Mouse (Mus musculus): ENCODE measurements at regions not wholly inside any gene's neighbourhood (a gene's known extent, or its start where the extent isn't known, plus 50 kb on each side); places are given as distances from the start of the nearest gene placed in this dataset.

- no peak for DNase-seq (ENCODE audit: low spot score)
These were observed 510.0 kb downstream of the Ccdc171 start for GRCm38 (mm10) chr4:84035347-84035746.

- no peak for DNase-seq (ENCODE audit: low spot score)
These were observed 512.2 kb downstream of the Ccdc171 start for GRCm38 (mm10) chr4:84037535-84037934.

- no peak for DNase-seq (ENCODE audit: low spot score)
These were observed 524.9 kb downstream of the Ccdc171 start for GRCm38 (mm10) chr4:84050243-84050642.

- no peak for DNase-seq (ENCODE audit: low spot score)
These were observed 531.6 kb downstream of the Ccdc171 start for GRCm38 (mm10) chr4:84056863-84057502.

- DNase-seq (ENCODE audit: low spot score): no peak
These were observed 534.8 kb downstream of the Ccdc171 start for GRCm38 (mm10) chr4:84060187-84060586.

GRCm38 (mm10) chr4:84063755-84064154 is 538.4 kb downstream of the Ccdc171 start:
- peak; percentile 2 for DNase-seq (ENCODE audit: low spot score)

GRCm38 (mm10) chr4:84064614-84065456 is 539.5 kb downstream of the Ccdc171 start:
- DNase-seq (ENCODE audit: low spot score): peak; percentile 84

- peak; percentile 8 for DNase-seq (ENCODE audit: low spot score)
These were observed 540.2 kb downstream of the Ccdc171 start for GRCm38 (mm10) chr4:84065457-84066124.

GRCm38 (mm10) chr4:84067931-84068575 is 542.7 kb downstream of the Ccdc171 start:
- DNase-seq (ENCODE audit: low spot score): no peak

- peak; percentile 30 for DNase-seq (ENCODE audit: low spot score)
These were observed 543.8 kb downstream of the Ccdc171 start for GRCm38 (mm10) chr4:84068947-84069663.

GRCm38 (mm10) chr4:84069681-84070080 is 544.3 kb downstream of the Ccdc171 start:
- no peak for DNase-seq (ENCODE audit: low spot score)

GRCm38 (mm10) chr4:84070089-84070488 is 544.7 kb downstream of the Ccdc171 start:
- DNase-seq (ENCODE audit: low spot score): no peak

- no peak for DNase-seq (ENCODE audit: low spot score)
These were observed 546.8 kb downstream of the Ccdc171 start for GRCm38 (mm10) chr4:84072096-84072495.

- DNase-seq (ENCODE audit: low spot score): no peak
These were observed 551.2 kb downstream of the Ccdc171 start for GRCm38 (mm10) chr4:84076526-84076925.

GRCm38 (mm10) chr4:84079516-84079915 is 554.2 kb downstream of the Ccdc171 start:
- DNase-seq (ENCODE audit: low spot score): no peak

- no peak for DNase-seq (ENCODE audit: low spot score)
These were observed 556.2 kb downstream of the Ccdc171 start for GRCm38 (mm10) chr4:84081518-84081917.

- DNase-seq (ENCODE audit: low spot score): no peak
These were observed 562.8 kb downstream of the Ccdc171 start for GRCm38 (mm10) chr4:84088166-84088565.

- no peak for DNase-seq (ENCODE audit: low spot score)
These were observed 567.2 kb downstream of the Ccdc171 start for GRCm38 (mm10) chr4:84092509-84092908.

GRCm38 (mm10) chr4:84095237-84095636 is 569.9 kb downstream of the Ccdc171 start:
- no peak for DNase-seq (ENCODE audit: low spot score)

- no peak for DNase-seq (ENCODE audit: low spot score)
These were observed 570.7 kb downstream of the Ccdc171 start for GRCm38 (mm10) chr4:84096081-84096480.

- DNase-seq (ENCODE audit: low spot score): no peak
These were observed 573.7 kb downstream of the Ccdc171 start for GRCm38 (mm10) chr4:84099071-84099470.

GRCm38 (mm10) chr4:84101923-84102322 is 573.2 kb downstream of the Bnc2 start:
- DNase-seq (ENCODE audit: low spot score): no peak
